In the genomic region with DNA sequence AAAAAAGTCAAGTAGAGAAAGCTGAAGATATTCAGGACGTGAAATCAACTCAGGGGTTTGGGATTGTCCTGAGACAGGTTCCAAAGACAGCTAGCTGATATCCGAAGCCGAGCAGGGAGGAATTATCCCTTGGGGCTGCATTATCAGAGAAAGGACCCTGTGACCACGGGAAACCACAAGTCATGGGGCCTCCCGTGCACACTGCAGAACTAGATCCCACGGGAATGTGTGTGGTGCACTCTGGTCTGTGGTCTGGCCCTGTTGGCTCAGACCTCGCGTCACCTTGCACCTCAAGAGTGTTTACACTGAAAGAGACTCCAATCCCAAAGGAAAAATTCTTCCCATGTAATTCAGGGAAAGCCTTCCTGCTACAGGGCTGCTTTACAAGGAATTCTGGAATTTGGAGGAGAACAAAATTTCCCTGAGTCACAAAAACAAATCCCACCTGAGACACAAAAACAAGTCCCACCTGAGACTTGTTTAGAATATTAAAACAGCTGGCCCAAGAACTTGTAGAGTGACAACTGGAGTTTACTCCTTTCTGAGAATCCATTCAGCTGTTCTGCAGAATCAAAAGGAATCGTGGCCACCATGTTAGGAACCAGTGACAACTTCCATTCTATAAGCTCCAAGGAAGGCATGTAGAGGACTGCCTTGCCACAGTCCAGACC, we compare ENCODE assay signal across 16 mouse cellular contexts.
DNase-seq lines count a peak whose midpoint lies in the region; ATAC-seq and TF ChIP-seq lines count a peak whose summit lies in the region.
"Had no signal": no experiment of that assay in that cellular context is flagged by ENCODE, and none has a peak within 500 bp of the region (broad histone marks: within the 10 kb centered on the region; RNA-seq: fewer than 3 reads in every experiment).

No protein-coding gene starts in this region.

- 34% methylated on average over 9 of the region's 9 CpGs for WGBS in heart, embryonic 13.5 days
- 54% methylated on average over 9 of the region's 9 CpGs for WGBS in kidney, embryonic 16.5 days
- WGBS in kidney, adult 2 months: 73% methylated on average over 9 of the region's 9 CpGs

- no peak for DNase-seq in heart, adult 9 months (ENCODE audit: low spot score in 2 of 2)
- DNase-seq in kidney, adult 2 months: no peak
- peak; percentile 12 for DNase-seq in 3T3-L1 (ENCODE audit: low read depth, low spot score)
- no peak for DNase-seq in layer of hippocampus, adult 9-11 months
- DNase-seq: adrenal gland, postnatal 25 days; cerebellum, adult 9-10 months; gastrocnemius, postnatal 25 days had no signal

- no peaks in the 10 kb centered on the region for H3K36me3 ChIP-seq in heart, embryonic 13.5 days
- no peaks in the 10 kb centered on the region for H3K36me3 ChIP-seq in kidney, embryonic 16.5 days (ENCODE audit: insufficient read depth, low read length)
- no peaks in the 10 kb centered on the region for H3K36me3 ChIP-seq in kidney, adult 2 months (ENCODE audit: control insufficient read depth, insufficient read depth, low read length)
- H3K36me3 ChIP-seq: forebrain, embryonic 10.5 days; kidney, embryonic 15.5 days; midbrain, embryonic 13.5 days had no signal

- ATAC-seq in heart, embryonic 13.5 days (ENCODE audit: extremely low read depth, insufficient number of reproducible peaks, low FRiP score, low TSS enrichment): no peak
- ATAC-seq in kidney, embryonic 16.5 days (ENCODE audit: low FRiP score, low TSS enrichment): no peak
- 0 out of 2 replicates have a peak, but pooled peaks have one; percentile 36 for ATAC-seq in granulocyte monocyte progenitor cell, adult 5-6 weeks (replicated peaks; ENCODE audit: poor library complexity, severe bottlenecking)
- ATAC-seq: hindbrain, embryonic 16.5 days; intestine, embryonic 16.5 days; lung, postnatal 0 days; midbrain, embryonic 13.5 days had no signal

- H3K27ac ChIP-seq in heart, embryonic 13.5 days (replicated peaks): peak overlapping the region; percentile 89
- H3K27ac ChIP-seq in kidney, embryonic 16.5 days (ENCODE audit: low read length): peak overlapping the region; percentile 15; the same call in 1 of the 2 replicates
- H3K27ac ChIP-seq in kidney, adult 2 months (ENCODE audit: insufficient read depth, low read depth, low read length): no peak overlapping the region
- H3K27ac ChIP-seq: forebrain, embryonic 10.5 days; kidney, embryonic 15.5 days; midbrain, embryonic 13.5 days had no signal

- H3K9ac ChIP-seq in heart, embryonic 13.5 days: no peak overlapping the region
- no peak overlapping the region for H3K9ac ChIP-seq in kidney, embryonic 16.5 days (replicated peaks; ENCODE audit: low read length)
- H3K9ac ChIP-seq: kidney, embryonic 15.5 days; midbrain, embryonic 13.5 days had no signal

- no peak for TF ChIP-seq POLR2A in kidney, adult 2 months (IDR thresholded peaks at IDR 0.05; ENCODE audit: low read depth, low read length)

- H3K4me1 ChIP-seq in heart, embryonic 13.5 days: peaks cover 61% of the 10 kb centered on the region
- H3K4me1 ChIP-seq in kidney, embryonic 16.5 days (ENCODE audit: insufficient read depth, low read length): peaks cover 35% of the 10 kb centered on the region
- peaks cover 6% of the 10 kb centered on the region; the same call in 1 of the 2 replicates for H3K4me1 ChIP-seq in kidney, adult 2 months (ENCODE audit: control insufficient read depth, insufficient read depth, low read length)

- H3K4me2 ChIP-seq in heart, embryonic 13.5 days: no peak overlapping the region
- H3K4me2 ChIP-seq in kidney, embryonic 16.5 days (replicated peaks; ENCODE audit: low read depth, low read length): no peak overlapping the region
- H3K4me2 ChIP-seq: kidney, embryonic 15.5 days; midbrain, embryonic 13.5 days had no signal

- no peaks in the 10 kb centered on the region for H3K27me3 ChIP-seq in heart, embryonic 13.5 days (replicated peaks)
- no peaks in the 10 kb centered on the region for H3K27me3 ChIP-seq in kidney, embryonic 16.5 days (ENCODE audit: insufficient read depth, low read length)
- H3K27me3 ChIP-seq in kidney, adult 2 months (replicated peaks; ENCODE audit: control insufficient read depth, insufficient read depth, low read length): no peaks in the 10 kb centered on the region
- H3K27me3 ChIP-seq: kidney, embryonic 15.5 days; midbrain, embryonic 13.5 days had no signal

- no peak overlapping the region for H3K4me3 ChIP-seq in heart, embryonic 13.5 days
- H3K4me3 ChIP-seq in kidney, embryonic 16.5 days (ENCODE audit: low read length): no peak overlapping the region
- no peak overlapping the region for H3K4me3 ChIP-seq in kidney, adult 2 months (ENCODE audit: insufficient read depth, low read depth, low read length)
- H3K4me3 ChIP-seq: forebrain, embryonic 10.5 days; kidney, embryonic 15.5 days; midbrain, embryonic 13.5 days had no signal

- TF ChIP-seq CTCF in kidney, adult 2 months (conservative IDR thresholded peaks at IDR 0.05; ENCODE audit: insufficient read depth, insufficient read length, low read depth, low read length): no peak

- no peaks in the 10 kb centered on the region for H3K9me3 ChIP-seq in heart, embryonic 13.5 days
- H3K9me3 ChIP-seq in kidney, embryonic 16.5 days (ENCODE audit: low read length): no peaks in the 10 kb centered on the region
- H3K9me3 ChIP-seq: forebrain, embryonic 10.5 days; kidney, embryonic 15.5 days; midbrain, embryonic 13.5 days had no signal
